Mouse (Mus musculus): ENCODE measurements at regions not wholly inside any gene's neighbourhood (a gene's known extent, or its start where the extent isn't known, plus 50 kb on each side); places are given as distances from the start of the nearest gene placed in this dataset.
"Not testable (repeated sequence)": the region's sequence is repeated elsewhere in the genome, so short reads cannot be mapped to it uniquely, and the experiment has no call there.

- not testable (repeated sequence) for DNase-seq
These were observed 53.5 kb downstream of the Adam6a start for GRCm38 (mm10) chr12:113597163-113597562.

GRCm38 (mm10) chr12:113610924-113611323 lies 67.2 kb downstream of the Adam6a start:
- peak; percentile 2 for DNase-seq

- DNase-seq = not testable (repeated sequence)
These were observed 81.5 kb downstream of the Adam6a start for GRCm38 (mm10) chr12:113625221-113625620.

- not testable (repeated sequence) for DNase-seq
These were observed 87.1 kb downstream of the Adam6a start for GRCm38 (mm10) chr12:113630803-113631202.
